ENCODE assay signal across 14 mouse cellular contexts in genomic region chr1:133663427-133663826, GRCm38 (mm10). TPM values are rescaled to one million over a fixed set of nuclear protein-coding genes. Genes with fewer than 3 reads are reported as not detected.
DNase-seq lines count a peak whose midpoint lies in the region; TF ChIP-seq lines count a peak whose summit lies in the region.
"Had no signal": no experiment of that assay in that cellular context is flagged by ENCODE, and none has a peak within 500 bp of the region (broad histone marks: within the 10 kb centered on the region; RNA-seq: fewer than 3 reads in every experiment).

No protein-coding gene starts in this region.

- H3K27ac ChIP-seq in ES-E14 (ENCODE audit: insufficient read depth, low read depth, low read length, poor library complexity, severe bottlenecking), result peak overlapping the region; percentile 99; the same call in 1 of the 2 replicates
- H3K27ac ChIP-seq: hindbrain, embryonic 10.5 days had no signal

- peak; percentile 81 for DNase-seq in heart, adult 11 months
- DNase-seq in heart, adult 18-20 months, result no peak
- DNase-seq in left cerebral cortex, adult 18-20 months (ENCODE audit: low spot score in 2 of 2), result peak; percentile 19 to 44
- DNase-seq in left cerebral cortex, postnatal 4 days, result no peak
- DNase-seq in ES-E14 (ENCODE audit: low read depth, low spot score), result no peak
- DNase-seq in left cerebral cortex, postnatal 36 days (ENCODE audit: low spot score in 2 of 2), result peak; percentile 30 to 33
- DNase-seq in embryo, embryonic 9.5 days (ENCODE audit: extremely low spot score), result no peak
- no peak for DNase-seq in kidney, adult 18-20 months
- DNase-seq: B cell, adult 2 months; cerebellum, postnatal 25 days; kidney, adult 9 months; thymus, postnatal 14 days had no signal

- peaks cover 13% of the 10 kb centered on the region for H3K36me3 ChIP-seq in ES-E14 (ENCODE audit: control insufficient read depth, insufficient read depth, low read length, poor library complexity, severe bottlenecking)

- intact Hi-C loops in left cerebral cortex, postnatal 4 days (cut with DNase I), result no loop called here
- intact Hi-C loops in left cerebral cortex, postnatal 36 days (cut with DNase I), result no loop called here

- in situ Hi-C loops in ES-E14 (cut with MboI; ENCODE audit: low sequenced_read_pairs in 2 of 2, unreplicated experiment in 2 of 2), result no loop called here

- H3K9ac ChIP-seq in ES-E14 (ENCODE audit: insufficient read depth, low read depth, low read length, poor library complexity, severe bottlenecking), result peak overlapping the region; percentile 81; the same call in 1 of the 2 replicates

- no peaks in the 10 kb centered on the region for H3K9me3 ChIP-seq in ES-E14 (ENCODE audit: control insufficient read depth, insufficient read depth, low read depth, low read length)
- H3K9me3 ChIP-seq: hindbrain, embryonic 10.5 days had no signal

- no peak overlapping the region for H3K4me3 ChIP-seq in ES-E14 (ENCODE audit: insufficient read depth in 1 of 2, low read depth in 1 of 2, low read length in 2 of 2, poor library complexity in 1 of 2, severe bottlenecking in 1 of 2)
- H3K4me3 ChIP-seq: hindbrain, embryonic 10.5 days had no signal

- H3K4me1 ChIP-seq in ES-E14 (ENCODE audit: control insufficient read depth in 2 of 2, insufficient read depth in 2 of 2, low read length in 2 of 2, poor library complexity in 1 of 2), result peaks cover 13 to 16% of the 10 kb centered on the region in 2 experiments

TF ChIP-seq in ES-E14, 5 proteins besides CTCF, POLR2A, EP300 and RAD21:
- TF ChIP-seq MAFK (IDR thresholded peaks at IDR 0.05; ENCODE audit: insufficient read depth, low read depth, low read length) (no peak), ZNF384 (IDR thresholded peaks at IDR 0.05; ENCODE audit: low read depth, low read length) (no peak), HCFC1 (IDR thresholded peaks at IDR 0.05; ENCODE audit: borderline replicate concordance, insufficient read depth, low read length) (no peak), ZC3H11A (IDR thresholded peaks at IDR 0.05; ENCODE audit: borderline replicate concordance, low read depth, low read length) (no peak), CHD2 (IDR thresholded peaks at IDR 0.05; ENCODE audit: low read depth, low read length) (no peak)

RNA-seq across cellular contexts. Expression of gene Gm38394, which starts 2.3 kb away (rescaled TPM):
- 10 to 100 TPM; 14.0 to 14.6 TPM for total RNA-seq in heart, adult 18-20 months (2021)
- 10 to 100 TPM; 23.9 to 27.1 TPM for total RNA-seq in left cerebral cortex, adult 18-20 months (2021)
- 10 to 100 TPM; 24.3 to 34.9 TPM for total RNA-seq in left cerebral cortex, postnatal 4 days (2021)
- 5.9 and 8.7 TPM in 2 replicates for total RNA-seq in ES-E14 (2012; rRNA removed)
- 10 to 100 TPM; 19.8 to 32.2 TPM for total RNA-seq in left cerebral cortex, postnatal 36 days (2021)

RNA-seq across cellular contexts. Expression of gene Zbed6, which starts 2.7 kb away (rescaled TPM):
- 1 to 10 TPM; 2.3 to 5.1 TPM for total RNA-seq in heart, adult 18-20 months (2021)
- total RNA-seq in left cerebral cortex, adult 18-20 months (2021), result 1 to 10 TPM; 8.3 TPM
- 10 to 100 TPM in 1 of 2 experiments, 1 to 10 TPM in 1; 6.5 to 14.2 TPM for total RNA-seq in left cerebral cortex, postnatal 4 days (2021)
- total RNA-seq in ES-E14 (2012; rRNA removed), result 16.7 and 22.1 TPM in 2 replicates
- 1 to 10 TPM; 4.3 to 5.9 TPM for total RNA-seq in left cerebral cortex, postnatal 36 days (2021)

RNA-seq across cellular contexts. Expression of gene Lax1, which starts 26.5 kb away (rescaled TPM):
- 1 to 10 TPM in 1 of 2 experiments, under 1 TPM in 1; 0.35 to 3.5 TPM for total RNA-seq in heart, adult 18-20 months (2021)
- total RNA-seq in left cerebral cortex, adult 18-20 months (2021), result under 1 TPM in 1 of 2 experiments, not detected in 1; 0.40 TPM
- total RNA-seq in left cerebral cortex, postnatal 4 days (2021), result under 1 TPM; 0.16 to 0.64 TPM
- total RNA-seq in ES-E14 (2012; rRNA removed), result 0.90 and 1.4 TPM in 2 replicates
- under 1 TPM; 0.17 to 0.27 TPM for total RNA-seq in left cerebral cortex, postnatal 36 days (2021)
- total RNA-seq: layer of hippocampus, adult 8-10 months had no signal

RNA-seq across cellular contexts. Expression of gene Snrpe, which starts 53.3 kb away (rescaled TPM):
- total RNA-seq in heart, adult 18-20 months (2021), result 10 to 100 TPM; 76.3 to 78.8 TPM
- total RNA-seq in left cerebral cortex, adult 18-20 months (2021), result 10 to 100 TPM; 58.7 to 64.4 TPM
- total RNA-seq in left cerebral cortex, postnatal 4 days (2021), result 100 to 1,000 TPM; 117 to 138 TPM
- total RNA-seq in ES-E14 (2012; rRNA removed), result 443 and 576 TPM in 2 replicates
- 10 to 100 TPM; 57.6 to 58.2 TPM for total RNA-seq in left cerebral cortex, postnatal 36 days (2021)

Comparison
In these comparisons a context has a peak if more than half of its experiments do, and no peak if none do; other contexts are left out.
1. DNase-seq: peak in heart, adult 11 months (single experiment), left cerebral cortex, adult 18-20 months (2 of 2) and left cerebral cortex, postnatal 36 days (2 of 2); none in heart, adult 18-20 months (0 of 2), left cerebral cortex, postnatal 4 days (single experiment), ES-E14 (single experiment), embryo, embryonic 9.5 days (single experiment) and kidney, adult 18-20 months (single experiment).